Mouse (Mus musculus): ENCODE measurements around the gene Pam16. TPM values are rescaled to one million over a fixed set of nuclear protein-coding genes. Genes with fewer than 3 reads are reported as not detected.

The Pam16 gene
- polyA plus RNA-seq, 1 experiment = 9.5 TPM

GRCm38 (mm10) chr16:4615297-4615696 lies 9.5 kb downstream of the Pam16 start:
- 88% methylated on average over 1 of the region's 1 CpGs for WGBS
- H3K27ac ChIP-seq (ENCODE audit: insufficient read depth, low read length) = no peak overlapping the region

GRCm38 (mm10) chr16:4614639-4615038 lies 10.1 kb downstream of the Pam16 start:
- Histone ChIP-seq H3K4me1 (ENCODE audit: control insufficient read depth, insufficient read depth, insufficient read length) (no peaks in the 10 kb centered on the region), H3K27me3 (ENCODE audit: control insufficient read depth, insufficient read depth, low read length) (no peaks in the 10 kb centered on the region), H3K4me3 (ENCODE audit: extremely low read depth, insufficient read depth, insufficient read length) (no peak overlapping the region), H3K36me3 (ENCODE audit: control insufficient read depth, insufficient read depth, low read length) (peaks cover 4% of the 10 kb centered on the region), H3K27ac (ENCODE audit: insufficient read depth, low read length) (no peak overlapping the region)
- no peak for DNase-seq (ENCODE audit: low read depth in 1 of 2, low spot score in 2 of 2)
- WGBS = 94% methylated on average over 3 of the region's 3 CpGs
- no peak for TF ChIP-seq CTCF (IDR thresholded peaks at IDR 0.05; ENCODE audit: extremely low read depth, insufficient read depth, insufficient read length, insufficient replicate concordance)

More at GRCm38 (mm10) chr16:4615297-4615696, 9.5 kb downstream of the Pam16 start:
- Histone ChIP-seq H3K4me3 (ENCODE audit: extremely low read depth, insufficient read depth, insufficient read length) (no peak overlapping the region), H3K36me3 (ENCODE audit: control insufficient read depth, insufficient read depth, low read length) (peaks cover 4% of the 10 kb centered on the region), H3K27me3 (ENCODE audit: control insufficient read depth, insufficient read depth, low read length) (no peaks in the 10 kb centered on the region), H3K4me1 (ENCODE audit: control insufficient read depth, insufficient read depth, insufficient read length) (no peaks in the 10 kb centered on the region)
- no peak for TF ChIP-seq POLR2A (IDR thresholded peaks at IDR 0.05; ENCODE audit: low read depth, low read length)
- DNase-seq (ENCODE audit: low read depth in 1 of 2, low spot score in 2 of 2) = no peak

GRCm38 (mm10) chr16:4613736-4614135 lies 11.1 kb downstream of the Pam16 start:
- WGBS = 98% methylated on average over 9 of the region's 9 CpGs
- Histone ChIP-seq H3K36me3 (ENCODE audit: control insufficient read depth, insufficient read depth, low read length) (peaks cover 4% of the 10 kb centered on the region), H3K4me3 (ENCODE audit: extremely low read depth, insufficient read depth, insufficient read length) (no peak overlapping the region), H3K4me1 (ENCODE audit: control insufficient read depth, insufficient read depth, insufficient read length) (no peaks in the 10 kb centered on the region), H3K27me3 (ENCODE audit: control insufficient read depth, insufficient read depth, low read length) (no peaks in the 10 kb centered on the region), H3K27ac (ENCODE audit: insufficient read depth, low read length) (no peak overlapping the region)
- DNase-seq (ENCODE audit: low read depth in 1 of 2, low spot score in 2 of 2) = no peak
- TF ChIP-seq CTCF (IDR thresholded peaks at IDR 0.05; ENCODE audit: extremely low read depth, insufficient read depth, insufficient read length, insufficient replicate concordance) = no peak
- no peak for TF ChIP-seq POLR2A (IDR thresholded peaks at IDR 0.05; ENCODE audit: low read depth, low read length)

- no peaks in the 10 kb centered on the region for H3K4me1 ChIP-seq (ENCODE audit: control insufficient read depth, insufficient read depth, insufficient read length)
- TF ChIP-seq CTCF (IDR thresholded peaks at IDR 0.05; ENCODE audit: extremely low read depth, insufficient read depth, insufficient read length, insufficient replicate concordance) (no peak), POLR2A (IDR thresholded peaks at IDR 0.05; ENCODE audit: low read depth, low read length) (no peak)
- H3K36me3 ChIP-seq (ENCODE audit: control insufficient read depth, insufficient read depth, low read length) = peaks cover 2% of the 10 kb centered on the region
- no peak overlapping the region for H3K27ac ChIP-seq (ENCODE audit: insufficient read depth, low read length)
- no peak for DNase-seq (ENCODE audit: low read depth in 1 of 2, low spot score in 2 of 2)
- WGBS = 95% methylated on average over 7 of the region's 7 CpGs
- no peaks in the 10 kb centered on the region for H3K27me3 ChIP-seq (ENCODE audit: control insufficient read depth, insufficient read depth, low read length)
- H3K4me3 ChIP-seq (ENCODE audit: extremely low read depth, insufficient read depth, insufficient read length) = no peak overlapping the region
These were observed 13.1 kb downstream of the Pam16 start for GRCm38 (mm10) chr16:4611676-4612075.

DNA sequence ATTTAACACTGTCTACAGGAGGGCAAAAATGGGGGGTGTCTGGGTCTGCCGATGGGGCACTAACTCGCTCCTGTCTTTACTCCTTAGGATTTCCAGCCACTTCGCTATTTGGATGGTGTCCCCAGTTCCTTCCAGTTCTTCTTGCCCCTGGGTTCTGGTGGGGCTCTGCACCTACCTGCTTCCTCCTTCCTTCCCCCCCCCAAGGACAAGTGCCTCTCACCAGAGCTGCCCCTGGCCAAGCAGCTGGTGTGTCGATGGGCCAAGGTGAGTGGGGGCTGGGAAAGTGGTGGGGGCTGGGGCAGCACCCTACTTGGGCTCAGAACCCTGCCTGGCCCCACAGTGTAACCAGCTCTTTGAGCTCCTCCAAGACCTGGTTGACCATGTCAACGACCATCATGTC lies 13.6 kb downstream of the Pam16 start:
- DNase-seq (ENCODE audit: low read depth in 1 of 2, low spot score in 2 of 2) = no peak
- Histone ChIP-seq H3K36me3 (ENCODE audit: control insufficient read depth, insufficient read depth, low read length) (peaks cover 2% of the 10 kb centered on the region), H3K27me3 (ENCODE audit: control insufficient read depth, insufficient read depth, low read length) (no peaks in the 10 kb centered on the region), H3K4me1 (ENCODE audit: control insufficient read depth, insufficient read depth, insufficient read length) (no peaks in the 10 kb centered on the region), H3K4me3 (ENCODE audit: extremely low read depth, insufficient read depth, insufficient read length) (no peak overlapping the region), H3K27ac (ENCODE audit: insufficient read depth, low read length) (no peak overlapping the region)
- no peak for TF ChIP-seq POLR2A (IDR thresholded peaks at IDR 0.05; ENCODE audit: low read depth, low read length)
- TF ChIP-seq CTCF (IDR thresholded peaks at IDR 0.05; ENCODE audit: extremely low read depth, insufficient read depth, insufficient read length, insufficient replicate concordance) = no peak
- WGBS = 81% methylated on average over 5 of the region's 5 CpGs

- no peak overlapping the region for H3K27ac ChIP-seq (ENCODE audit: insufficient read depth, low read length)
- no peaks in the 10 kb centered on the region for H3K36me3 ChIP-seq (ENCODE audit: control insufficient read depth, insufficient read depth, low read length)
- no peaks in the 10 kb centered on the region for H3K4me1 ChIP-seq (ENCODE audit: control insufficient read depth, insufficient read depth, insufficient read length)
- no peak overlapping the region for H3K4me3 ChIP-seq (ENCODE audit: extremely low read depth, insufficient read depth, insufficient read length)
- no peak for TF ChIP-seq POLR2A (IDR thresholded peaks at IDR 0.05; ENCODE audit: low read depth, low read length)
- no peak for TF ChIP-seq CTCF (IDR thresholded peaks at IDR 0.05; ENCODE audit: extremely low read depth, insufficient read depth, insufficient read length, insufficient replicate concordance)
- DNase-seq (ENCODE audit: low read depth in 1 of 2, low spot score in 2 of 2) = no peak
- 87% methylated on average over 19 of the region's 19 CpGs for WGBS
- no peaks in the 10 kb centered on the region for H3K27me3 ChIP-seq (ENCODE audit: control insufficient read depth, insufficient read depth, low read length)
These were observed 16.2 kb downstream of the Pam16 start for GRCm38 (mm10) chr16:4608532-4609059.

GRCm38 (mm10) chr16:4607818-4608531 lies 16.8 kb downstream of the Pam16 start:
- Histone ChIP-seq H3K27me3 (ENCODE audit: control insufficient read depth, insufficient read depth, low read length) (no peaks in the 10 kb centered on the region), H3K27ac (ENCODE audit: insufficient read depth, low read length) (no peak overlapping the region), H3K36me3 (ENCODE audit: control insufficient read depth, insufficient read depth, low read length) (no peaks in the 10 kb centered on the region), H3K4me3 (ENCODE audit: extremely low read depth, insufficient read depth, insufficient read length) (no peak overlapping the region), H3K4me1 (ENCODE audit: control insufficient read depth, insufficient read depth, insufficient read length) (no peaks in the 10 kb centered on the region)
- peak; percentile 61 to 79 for DNase-seq (ENCODE audit: low read depth in 1 of 2, low spot score in 2 of 2)
- WGBS = 59% methylated on average over 9 of the region's 9 CpGs
- TF ChIP-seq CTCF (IDR thresholded peaks at IDR 0.05; ENCODE audit: extremely low read depth, insufficient read depth, insufficient read length, insufficient replicate concordance) = peak; percentile 99
- no peak for TF ChIP-seq POLR2A (IDR thresholded peaks at IDR 0.05; ENCODE audit: low read depth, low read length)

Data from spleen, adult 2 months (tissue).